Mouse (Mus musculus) 3134 (cell line): ENCODE measurements around the gene Ccdc3.

Source experiments
- DNase-seq: peaks from one replicate; pipeline ENCODE4 v3.0.0-alpha.2; 2011; ENCODE audit warnings: low spot score; ENCODE audit not compliant: insufficient read length; ENCODE audit errors: extremely low read depth

Gene Ccdc3

DNA sequence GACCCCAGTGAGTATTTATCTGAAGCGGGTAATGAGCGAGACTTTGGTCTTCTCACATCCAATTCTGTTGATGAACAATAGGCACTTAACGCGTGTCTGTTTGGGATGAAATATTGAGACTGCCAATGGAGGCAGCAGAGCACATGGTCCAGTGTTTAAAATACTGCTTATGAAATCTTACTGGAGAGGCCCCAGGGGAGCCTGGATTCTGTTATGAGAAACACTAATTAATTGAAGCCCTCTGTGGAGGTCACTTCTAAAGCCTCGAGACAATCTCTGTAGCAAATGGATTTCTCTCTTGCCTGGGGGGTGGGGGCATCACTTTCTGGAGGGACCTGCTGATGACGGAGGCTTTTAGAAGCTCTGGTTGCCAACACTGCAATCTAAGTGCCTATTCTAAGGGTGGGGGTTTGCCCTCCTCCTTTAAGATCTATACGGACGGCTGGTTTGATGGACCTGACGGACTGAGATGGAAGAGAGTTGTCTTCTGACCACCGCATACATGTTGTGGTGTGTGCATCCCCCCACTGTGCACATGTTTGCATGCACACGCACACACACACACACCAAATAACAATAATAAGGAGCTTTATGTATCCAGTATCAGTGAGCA is 22.8 kb downstream of the Ccdc3 start:
- DNase-seq, result no peak

GRCm38 (mm10) chr2:5161002-5161745 is 23.6 kb downstream of the Ccdc3 start:
- DNase-seq, result no peak

- no peak for DNase-seq
These were observed 24.5 kb downstream of the Ccdc3 start for GRCm38 (mm10) chr2:5161908-5162674.

GRCm38 (mm10) chr2:5162756-5163155 is 25.2 kb downstream of the Ccdc3 start:
- DNase-seq, result no peak

- peak; percentile 51 for DNase-seq
These were observed 28.4 kb downstream of the Ccdc3 start for GRCm38 (mm10) chr2:5165941-5166361.

- DNase-seq, result no peak
These were observed 29.2 kb downstream of the Ccdc3 start for GRCm38 (mm10) chr2:5166796-5167195.

GRCm38 (mm10) chr2:5170815-5171214 is 33.2 kb downstream of the Ccdc3 start:
- no peak for DNase-seq

- no peak for DNase-seq
These were observed 33.9 kb downstream of the Ccdc3 start for GRCm38 (mm10) chr2:5171301-5172000.

DNA sequence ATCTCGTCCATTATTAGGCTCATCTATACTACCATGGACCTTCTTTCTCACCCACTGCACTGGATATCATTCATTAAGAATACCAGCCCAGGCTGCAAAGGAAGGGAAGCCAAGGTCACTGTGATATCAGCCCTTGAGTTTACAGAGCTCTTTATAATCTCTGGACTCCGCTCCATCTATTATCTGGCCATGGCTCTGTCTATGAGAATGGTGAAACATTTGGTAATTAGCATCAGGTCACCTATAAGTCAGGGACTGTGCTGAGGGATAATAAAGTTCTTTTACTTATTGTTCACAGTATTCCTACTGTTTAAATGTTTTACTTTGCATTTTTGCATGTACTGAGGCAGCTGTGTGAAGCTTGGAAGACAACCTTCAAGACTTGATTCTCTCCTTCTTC is 35.2 kb downstream of the Ccdc3 start:
- DNase-seq, result no peak

DNA sequence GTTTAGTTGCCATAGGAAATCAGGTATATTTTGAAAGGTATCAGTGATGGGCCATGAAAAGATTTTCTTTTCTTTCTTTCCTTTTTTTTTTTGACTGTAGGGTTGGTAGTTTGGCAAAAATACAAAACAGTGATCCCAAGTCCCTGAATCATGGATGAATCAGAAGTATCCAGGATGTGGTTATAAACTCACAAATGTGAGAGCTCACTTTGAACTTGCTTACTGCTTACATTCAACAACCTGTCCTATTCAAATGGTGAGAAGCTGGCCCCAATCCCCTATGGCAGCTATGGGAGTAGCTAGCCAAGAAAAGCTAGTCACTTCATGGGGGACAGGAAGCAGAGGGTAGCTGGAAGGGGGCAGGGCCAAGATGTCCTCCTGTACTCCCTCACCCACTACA is 37.1 kb downstream of the Ccdc3 start:
- peak; percentile 68 for DNase-seq

DNA sequence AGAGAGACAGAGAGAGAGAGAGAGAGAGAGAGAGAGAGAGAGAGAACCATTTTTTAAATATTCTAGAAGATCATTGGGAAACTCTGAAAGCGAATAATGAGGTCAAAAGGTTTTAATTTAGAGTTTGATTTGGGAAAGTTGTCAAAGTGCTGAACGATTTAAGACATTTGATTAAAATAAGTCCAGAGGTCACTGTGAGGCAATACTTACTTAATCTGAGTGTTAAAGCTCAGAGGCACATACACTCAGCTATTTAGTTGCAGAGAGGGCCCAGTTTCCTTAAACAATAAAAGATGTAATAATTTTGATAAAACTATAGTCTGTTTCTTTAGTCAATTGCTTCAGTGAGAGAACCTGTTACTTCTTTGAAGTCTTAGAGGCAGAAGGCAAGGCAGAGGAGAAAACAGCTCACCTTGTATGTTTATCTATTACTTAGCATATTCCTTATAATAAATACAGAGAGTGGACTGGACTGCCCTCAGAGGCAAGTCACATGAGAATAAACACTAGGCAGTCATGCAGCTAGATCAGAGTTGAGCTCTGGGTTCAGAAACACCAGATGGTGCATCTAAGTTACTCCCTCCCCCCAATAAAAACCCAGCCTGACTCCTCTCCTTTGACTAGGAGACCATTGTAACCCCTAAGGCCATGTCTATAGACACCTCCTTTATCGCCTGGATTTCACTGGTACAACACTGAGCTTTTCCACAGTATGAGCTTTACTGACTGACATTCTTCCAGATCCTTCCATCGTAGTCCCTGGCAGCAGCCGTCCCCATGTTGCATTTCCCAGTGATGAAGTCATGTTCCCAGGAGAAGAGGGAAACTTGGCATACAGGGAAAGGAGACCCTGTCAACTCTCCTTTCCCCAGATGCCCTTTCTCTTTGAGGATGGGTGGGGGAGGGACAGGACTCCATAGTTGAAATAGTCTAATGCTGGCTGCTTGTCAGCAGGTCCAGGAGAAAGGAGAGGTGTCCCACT is 44.2 kb downstream of the Ccdc3 start:
- DNase-seq, result no peak

DNA sequence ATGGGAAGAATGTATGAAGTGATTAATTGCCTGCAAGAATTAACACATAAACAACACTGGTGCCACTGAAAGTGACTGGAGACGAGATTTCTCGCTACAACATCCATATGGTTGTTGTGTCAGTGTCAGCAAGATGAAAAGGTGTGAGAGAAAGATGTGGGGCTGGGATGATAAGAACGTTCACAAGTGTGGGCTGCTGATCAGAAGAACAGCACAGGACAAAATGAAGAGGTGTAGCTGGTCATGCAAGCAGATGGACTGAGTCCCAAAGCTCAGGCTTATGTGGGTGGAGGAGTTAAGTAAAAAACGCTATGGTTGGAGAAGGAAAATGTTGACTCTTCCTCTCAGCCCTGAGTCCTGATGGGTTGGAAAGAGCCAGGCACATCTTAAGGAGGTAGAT is 46.6 kb downstream of the Ccdc3 start:
- no peak for DNase-seq

GRCm38 (mm10) chr2:5185631-5186030 is 48.1 kb downstream of the Ccdc3 start:
- no peak for DNase-seq

GRCm38 (mm10) chr2:5192156-5192555 is 54.6 kb downstream of the Ccdc3 start:
- no peak for DNase-seq

- DNase-seq, result no peak
These were observed 55.5 kb downstream of the Ccdc3 start for GRCm38 (mm10) chr2:5193071-5193470.

GRCm38 (mm10) chr2:5194701-5195215 is 57.2 kb downstream of the Ccdc3 start:
- DNase-seq, result no peak

- no peak for DNase-seq
These were observed 59.9 kb downstream of the Ccdc3 start for GRCm38 (mm10) chr2:5197486-5197885.

- no peak for DNase-seq
These were observed 61.7 kb downstream of the Ccdc3 start for GRCm38 (mm10) chr2:5199289-5199688.

DNA sequence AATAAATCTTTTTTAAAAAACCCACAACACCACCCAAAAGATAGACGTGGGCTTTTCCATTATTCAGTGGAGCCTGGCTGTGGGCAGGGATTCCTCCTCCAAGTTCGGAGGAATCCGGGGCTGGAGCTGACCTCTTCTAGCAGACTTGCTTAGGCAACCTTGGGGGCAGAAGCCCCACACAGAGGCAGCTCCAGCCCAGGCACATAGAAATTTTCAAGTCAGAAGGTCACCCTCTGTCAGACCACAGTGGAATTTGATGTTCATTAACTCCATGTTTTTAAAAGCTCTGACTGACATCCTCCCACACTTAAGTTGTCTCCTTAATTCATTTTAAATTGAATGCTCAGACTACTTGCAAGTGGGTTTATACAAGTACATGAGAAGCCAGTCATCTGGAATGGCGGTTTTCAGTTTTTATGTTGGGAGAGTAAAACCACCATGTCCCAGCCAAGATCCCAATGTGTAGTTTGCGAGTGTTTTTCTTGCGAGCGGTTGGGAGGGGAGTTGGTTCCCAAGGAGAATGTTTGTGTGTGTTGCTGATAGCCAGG is 63.3 kb downstream of the Ccdc3 start:
- no peak for DNase-seq
